In genomic region chr7:44385720-44386119, GRCm38 (mm10) we compare ENCODE assay signal across 10 mouse cellular contexts. TPM values are rescaled to one million over a fixed set of nuclear protein-coding genes. Genes with fewer than 3 reads are reported as not detected.
A peak's percentile ranks its signal among the peaks of the same experiment; 100 is the strongest.
DNase-seq lines count a peak whose midpoint lies in the region; ATAC-seq and TF ChIP-seq lines count a peak whose summit lies in the region.
"Had no signal": no experiment of that assay in that cellular context is flagged by ENCODE, and none has a peak within 500 bp of the region (broad histone marks: within the 10 kb centered on the region; RNA-seq: fewer than 3 reads in every experiment).

Gene 1700008O03Rik (minus strand): TSS chr7:44385820.

- TF ChIP-seq CTCF in forebrain, postnatal 0 days (IDR thresholded peaks at IDR 0.05; ENCODE audit: low read depth), result no peak
- TF ChIP-seq CTCF in liver, postnatal 0 days (IDR thresholded peaks at IDR 0.05; ENCODE audit: low read depth), result no peak

- DNase-seq in heart, adult 8-10 months (ENCODE audit: low spot score), result no peak
- DNase-seq in ES-E14 (ENCODE audit: low read depth, low spot score), result no peak
- no peak for DNase-seq in forebrain, postnatal 0 days
- no peak for DNase-seq in liver, postnatal 0 days
- DNase-seq in adrenal gland, postnatal 14 days, result no peak
- DNase-seq in right cerebral cortex, postnatal 36 days (ENCODE audit: low spot score in 2 of 2), result no peak
- no peak for DNase-seq in thymus, postnatal 10 days (ENCODE audit: low spot score in 2 of 2)
- DNase-seq: cerebellum, postnatal 10 days; kidney, postnatal 14 days had no signal

- WGBS in heart, embryonic 14.5 days, result 76% methylated on average over 12 of the region's 12 CpGs
- 82% methylated on average over 12 of the region's 12 CpGs for WGBS in forebrain, postnatal 0 days
- WGBS in liver, postnatal 0 days (ENCODE audit: insufficient replicate concordance), result 71% methylated on average over 12 of the region's 12 CpGs

- H3K36me3 ChIP-seq in heart, embryonic 14.5 days (ENCODE audit: control insufficient read depth, insufficient read depth, low read length), result no peaks in the 10 kb centered on the region
- no peaks in the 10 kb centered on the region for H3K36me3 ChIP-seq in ES-E14 (ENCODE audit: control insufficient read depth, insufficient read depth, low read length, poor library complexity, severe bottlenecking)
- no peaks in the 10 kb centered on the region for H3K36me3 ChIP-seq in forebrain, postnatal 0 days (ENCODE audit: insufficient read depth)
- no peaks in the 10 kb centered on the region for H3K36me3 ChIP-seq in liver, postnatal 0 days (replicated peaks; ENCODE audit: insufficient read depth, low read length)

- no peaks in the 10 kb centered on the region for H3K9me3 ChIP-seq in heart, embryonic 14.5 days (ENCODE audit: control insufficient read depth, low read length)
- H3K9me3 ChIP-seq in ES-E14 (ENCODE audit: control insufficient read depth, insufficient read depth, low read depth, low read length), result no peaks in the 10 kb centered on the region
- H3K9me3 ChIP-seq in forebrain, postnatal 0 days (ENCODE audit: low read length), result no peaks in the 10 kb centered on the region
- H3K9me3 ChIP-seq in liver, postnatal 0 days (ENCODE audit: low read length), result no peaks in the 10 kb centered on the region

- H3K27ac ChIP-seq in heart, embryonic 14.5 days (replicated peaks in 1 of 2; ENCODE audit: control insufficient read depth in 1 of 2, insufficient read depth in 1 of 2, low read depth in 2 of 2, low read length in 2 of 2), result no peak within 1 kb of the TSS
- H3K27ac ChIP-seq in ES-E14 (ENCODE audit: insufficient read depth, low read depth, low read length, poor library complexity, severe bottlenecking), result no peak within 1 kb of the TSS
- H3K27ac ChIP-seq in forebrain, postnatal 0 days (ENCODE audit: low read depth, low read length), result peak within 1 kb of the TSS; percentile 92; the same call in 1 of the 2 replicates
- H3K27ac ChIP-seq in liver, postnatal 0 days (ENCODE audit: low read depth), result no peak within 1 kb of the TSS

- ATAC-seq in heart, embryonic 14.5 days (ENCODE audit: insufficient number of reproducible peaks, insufficient read depth, low FRiP score, low read depth), result no peak
- ATAC-seq in forebrain, postnatal 0 days, result no peak
- ATAC-seq in liver, postnatal 0 days, result no peak

- peak within 1 kb of the TSS; percentile 35; the same call in 1 of the 2 replicates for H3K9ac ChIP-seq in heart, embryonic 14.5 days (ENCODE audit: low read length)
- peak within 1 kb of the TSS; percentile 60; the same call in 1 of the 2 replicates for H3K9ac ChIP-seq in ES-E14 (ENCODE audit: insufficient read depth, low read depth, low read length, poor library complexity, severe bottlenecking)
- peak within 1 kb of the TSS; percentile 83 for H3K9ac ChIP-seq in forebrain, postnatal 0 days
- H3K9ac ChIP-seq in liver, postnatal 0 days (replicated peaks), result no peak within 1 kb of the TSS

- H3K4me3 ChIP-seq in heart, embryonic 14.5 days (ENCODE audit: control insufficient read depth in 1 of 2, insufficient read depth in 1 of 2, low read depth in 1 of 2, low read length in 2 of 2), result peak within 1 kb of the TSS; percentile 25 to 45; a peak in 3 of 4 replicates
- H3K4me3 ChIP-seq in ES-E14 (ENCODE audit: insufficient read depth in 1 of 2, low read depth in 1 of 2, low read length in 2 of 2, poor library complexity in 1 of 2, severe bottlenecking in 1 of 2), result peak within 1 kb of the TSS; percentile 67 to 75
- H3K4me3 ChIP-seq in forebrain, postnatal 0 days (ENCODE audit: low read depth, low read length), result peak within 1 kb of the TSS; percentile 58
- H3K4me3 ChIP-seq in liver, postnatal 0 days (ENCODE audit: low read depth, low read length), result peak within 1 kb of the TSS; percentile 37

- peaks cover 49% of the 10 kb centered on the region for H3K27me3 ChIP-seq in heart, embryonic 14.5 days (ENCODE audit: control insufficient read depth, insufficient read depth, low read length)
- H3K27me3 ChIP-seq in forebrain, postnatal 0 days (ENCODE audit: insufficient read depth, low read length), result no peaks in the 10 kb centered on the region
- H3K27me3 ChIP-seq in liver, postnatal 0 days (ENCODE audit: insufficient read depth, low read length), result peaks cover 19% of the 10 kb centered on the region

- in situ Hi-C loops in ES-E14 (cut with MboI; ENCODE audit: low sequenced_read_pairs in 2 of 2, unreplicated experiment in 2 of 2), result no loop called here

- H3K4me1 ChIP-seq in heart, embryonic 14.5 days (ENCODE audit: control insufficient read depth in 2 of 2, insufficient read depth in 2 of 2, low read length in 2 of 2), result peaks cover 4 to 8% of the 10 kb centered on the region in 2 experiments; a peak in 3 of 4 replicates
- H3K4me1 ChIP-seq in ES-E14 (ENCODE audit: control insufficient read depth in 2 of 2, insufficient read depth in 2 of 2, low read length in 2 of 2, poor library complexity in 1 of 2), result peaks cover 0 to 4% of the 10 kb centered on the region in 2 experiments; a peak in 1 of 4 replicates
- H3K4me1 ChIP-seq in forebrain, postnatal 0 days (ENCODE audit: insufficient read depth), result peaks cover 17% of the 10 kb centered on the region
- H3K4me1 ChIP-seq in liver, postnatal 0 days (ENCODE audit: insufficient read depth), result peaks cover 8% of the 10 kb centered on the region

- peak within 1 kb of the TSS; percentile 91 for H3K4me2 ChIP-seq in heart, embryonic 14.5 days (ENCODE audit: low read length)
- H3K4me2 ChIP-seq in forebrain, postnatal 0 days (ENCODE audit: low read depth), result peak within 1 kb of the TSS; percentile 93
- H3K4me2 ChIP-seq in liver, postnatal 0 days (ENCODE audit: low read depth, low read length), result peak within 1 kb of the TSS; percentile 73

- no peak for TF ChIP-seq EP300 in liver, postnatal 0 days (IDR thresholded peaks at IDR 0.05; ENCODE audit: low read depth)

TF ChIP-seq in ES-E14, 5 proteins besides CTCF, POLR2A, EP300 and RAD21:
- TF ChIP-seq MAFK (IDR thresholded peaks at IDR 0.05; ENCODE audit: insufficient read depth, low read depth, low read length) (no peak), ZC3H11A (IDR thresholded peaks at IDR 0.05; ENCODE audit: borderline replicate concordance, low read depth, low read length) (no peak), ZNF384 (IDR thresholded peaks at IDR 0.05; ENCODE audit: low read depth, low read length) (no peak), HCFC1 (IDR thresholded peaks at IDR 0.05; ENCODE audit: borderline replicate concordance, insufficient read depth, low read length) (no peak), CHD2 (IDR thresholded peaks at IDR 0.05; ENCODE audit: low read depth, low read length) (no peak)

RNA-seq across cellular contexts. Expression of gene 1700008O03Rik, which starts in this region (rescaled TPM):
- 0.34 and 0.47 TPM in 2 replicates for polyA plus RNA-seq in heart, embryonic 14.5 days (2014; fragmentation: Nextera tagmentation; extraction: Ambion mirVana)
- total RNA-seq in heart, adult 8-10 months (2022), result under 1 TPM in 1 of 4 experiments, not detected in 3; 0.46 TPM
- 1.4 and 4.8 TPM in 2 replicates for total RNA-seq in ES-E14 (2012; rRNA removed)
- total RNA-seq in forebrain, postnatal 0 days (2014; rRNA removed), result 1.3 and 7.3 TPM in 2 replicates
- 2.7 and 3.5 TPM in 2 replicates for polyA plus RNA-seq in forebrain, postnatal 0 days (2015; fragmentation: Nextera tagmentation; extraction: Ambion mirVana)
- 0.15 and 0.18 TPM in 2 replicates for polyA plus RNA-seq in liver, postnatal 0 days (2015; fragmentation: Nextera tagmentation; extraction: Ambion mirVana)
- 0.59 and 0.71 TPM in 2 replicates for total RNA-seq in adrenal gland, postnatal 14 days (2021)
